Mouse (Mus musculus): ENCODE measurements at regions not wholly inside any gene's neighbourhood (a gene's known extent, or its start where the extent isn't known, plus 50 kb on each side); places are given as distances from the start of the nearest gene placed in this dataset.

DNA sequence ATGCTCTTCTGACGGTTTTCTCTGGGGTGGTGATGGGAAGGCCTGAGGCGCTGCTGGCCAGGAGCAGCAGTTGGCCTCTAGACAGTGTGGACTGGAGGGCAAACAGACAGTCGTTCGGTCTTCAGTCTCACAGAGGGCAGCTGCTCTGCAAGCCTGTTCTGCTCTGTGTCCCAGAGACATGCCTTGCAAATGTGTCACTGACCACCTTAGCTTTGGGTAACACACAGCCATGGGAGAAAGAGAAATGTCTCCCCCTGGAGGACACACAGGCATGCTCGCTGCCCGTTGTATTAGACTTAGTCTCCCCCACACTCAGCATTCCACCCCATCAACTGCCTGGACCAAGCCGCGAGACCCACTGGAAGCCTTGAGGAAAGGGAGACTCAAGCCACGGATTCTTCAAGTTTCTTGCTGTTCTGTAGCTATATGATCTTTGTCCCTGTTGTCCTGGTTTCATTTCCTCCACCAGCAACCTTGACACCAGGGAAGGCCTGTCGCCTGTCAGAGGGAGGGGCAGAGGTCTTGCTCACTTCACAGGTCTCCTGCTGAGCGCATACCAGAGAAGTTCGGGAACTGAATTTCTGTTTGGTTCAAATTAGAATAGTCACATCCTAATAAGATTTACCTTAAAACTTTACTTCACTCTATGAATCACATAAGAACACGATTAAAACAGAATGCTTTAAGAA is 310.8 kb downstream of the Setd4 start:
- no peak for TF ChIP-seq E2F4 (IDR thresholded peaks at IDR 0.05; ENCODE audit: insufficient read depth)
- peak; percentile 61 for TF ChIP-seq TCF3 (IDR thresholded peaks at IDR 0.05; ENCODE audit: insufficient read length, low read depth)
- TF ChIP-seq TCF12 (IDR thresholded peaks at IDR 0.05; ENCODE audit: insufficient read depth, poor library complexity, severe bottlenecking): peak; percentile 63
- peak; percentile 87 to 97 (median 87) for TF ChIP-seq MYOG (IDR thresholded peaks at IDR 0.05; ENCODE audit: control insufficient read depth in 1 of 3, insufficient read depth in 1 of 3, insufficient read length in 2 of 3, low read depth in 2 of 3)
- TF ChIP-seq MYOD1 (IDR thresholded peaks at IDR 0.05; ENCODE audit: control insufficient read depth in 1 of 3, insufficient read length in 2 of 3, low read depth in 2 of 3): peak; percentile 60 to 95 (median 94)
- no peak for TF ChIP-seq CEBPB (IDR thresholded peaks at IDR 0.05; ENCODE audit: insufficient read depth, poor library complexity, severe bottlenecking)
- TF ChIP-seq POLR2AphosphoS2 (IDR thresholded peaks at IDR 0.05; ENCODE audit: insufficient read length, low read depth): no peak
- peak; percentile 17 for TF ChIP-seq POLR2A (IDR thresholded peaks at IDR 0.05; ENCODE audit: insufficient read length, low read depth)
- Histone ChIP-seq H3K4me2 (ENCODE audit: low read depth) (peak overlapping the region; percentile 51), H3ac (ENCODE audit: control insufficient read depth, insufficient read length) (no peak overlapping the region), H3K27me3 (ENCODE audit: control insufficient read depth, insufficient read depth, insufficient read length) (no peaks in the 10 kb centered on the region), H3K36me3 (ENCODE audit: control insufficient read depth, insufficient read depth) (no peaks in the 10 kb centered on the region), H3K4me3 (no peak overlapping the region), H3K79me2 (ENCODE audit: control insufficient read depth, insufficient read depth) (no peaks in the 10 kb centered on the region)

GRCm38 (mm10) chr16:93292181-93292834 is 311.6 kb downstream of the Setd4 start:
- no peaks in the 10 kb centered on the region for H3K79me2 ChIP-seq (ENCODE audit: control insufficient read depth, insufficient read depth)
- H3K4me3 ChIP-seq: no peak overlapping the region
- peak overlapping the region; percentile 16 for H3K4me2 ChIP-seq (ENCODE audit: low read depth)
- no peak for TF ChIP-seq POLR2A (IDR thresholded peaks at IDR 0.05; ENCODE audit: insufficient read length, low read depth)
- peak in 1 of 3 experiments; percentile 25 for TF ChIP-seq MYOD1 (IDR thresholded peaks at IDR 0.05; ENCODE audit: control insufficient read depth in 1 of 3, insufficient read length in 2 of 3, low read depth in 2 of 3)
- H3ac ChIP-seq (ENCODE audit: control insufficient read depth, insufficient read length): no peak overlapping the region
- H3K27me3 ChIP-seq (ENCODE audit: control insufficient read depth, insufficient read depth, insufficient read length): no peaks in the 10 kb centered on the region
- H3K36me3 ChIP-seq (ENCODE audit: control insufficient read depth, insufficient read depth): no peaks in the 10 kb centered on the region

- Histone ChIP-seq H3K4me3 (no peak overlapping the region), H3K4me2 (ENCODE audit: low read depth) (no peak overlapping the region), H3K36me3 (ENCODE audit: control insufficient read depth, insufficient read depth) (no peaks in the 10 kb centered on the region), H3ac (ENCODE audit: control insufficient read depth, insufficient read length) (no peak overlapping the region), H3K79me2 (ENCODE audit: control insufficient read depth, insufficient read depth) (no peaks in the 10 kb centered on the region), H3K27me3 (ENCODE audit: control insufficient read depth, insufficient read depth, insufficient read length) (no peaks in the 10 kb centered on the region)
- no peak for TF ChIP-seq CEBPB (IDR thresholded peaks at IDR 0.05; ENCODE audit: insufficient read depth, poor library complexity, severe bottlenecking)
- TF ChIP-seq POLR2A (IDR thresholded peaks at IDR 0.05; ENCODE audit: insufficient read length, low read depth): no peak
- TF ChIP-seq REST (IDR thresholded peaks at IDR 0.05; ENCODE audit: insufficient read depth, insufficient read length): no peak
- TF ChIP-seq MYOG (IDR thresholded peaks at IDR 0.05; ENCODE audit: control insufficient read depth in 1 of 3, insufficient read depth in 1 of 3, insufficient read length in 2 of 3, low read depth in 2 of 3): no peak
- no peak for TF ChIP-seq E2F4 (IDR thresholded peaks at IDR 0.05; ENCODE audit: insufficient read depth)
- no peak for TF ChIP-seq MYOD1 (IDR thresholded peaks at IDR 0.05; ENCODE audit: control insufficient read depth in 1 of 3, insufficient read length in 2 of 3, low read depth in 2 of 3)
- no peak for TF ChIP-seq TCF3 (IDR thresholded peaks at IDR 0.05; ENCODE audit: insufficient read length, low read depth)
- TF ChIP-seq POLR2AphosphoS2 (IDR thresholded peaks at IDR 0.05; ENCODE audit: insufficient read length, low read depth): no peak
- no peak for TF ChIP-seq USF1 (IDR thresholded peaks at IDR 0.05; ENCODE audit: low read depth)
- TF ChIP-seq TCF12 (IDR thresholded peaks at IDR 0.05; ENCODE audit: insufficient read depth, poor library complexity, severe bottlenecking): no peak
- TF ChIP-seq SRF (IDR thresholded peaks at IDR 0.05; ENCODE audit: control insufficient read depth, insufficient read length, low read depth): no peak
- TF ChIP-seq MAX (IDR thresholded peaks at IDR 0.05; ENCODE audit: low read depth): no peak
Observed at GRCm38 (mm10) chr16:93288036-93288435, 315.8 kb downstream of the Setd4 start.

- H3K27me3 ChIP-seq (ENCODE audit: control insufficient read depth, insufficient read depth, insufficient read length): no peaks in the 10 kb centered on the region
- no peaks in the 10 kb centered on the region for H3K79me2 ChIP-seq (ENCODE audit: control insufficient read depth, insufficient read depth)
- no peak overlapping the region for H3ac ChIP-seq (ENCODE audit: control insufficient read depth, insufficient read length)
- H3K36me3 ChIP-seq (ENCODE audit: control insufficient read depth, insufficient read depth): no peaks in the 10 kb centered on the region
- no peak overlapping the region for H3K4me3 ChIP-seq
- no peak overlapping the region for H3K4me2 ChIP-seq (ENCODE audit: low read depth)
- TF ChIP-seq TCF3 (IDR thresholded peaks at IDR 0.05; ENCODE audit: insufficient read length, low read depth) (no peak), POLR2AphosphoS2 (IDR thresholded peaks at IDR 0.05; ENCODE audit: insufficient read length, low read depth) (no peak), USF1 (IDR thresholded peaks at IDR 0.05; ENCODE audit: low read depth) (no peak), MYOG (IDR thresholded peaks at IDR 0.05; ENCODE audit: control insufficient read depth in 1 of 3, insufficient read depth in 1 of 3, insufficient read length in 2 of 3, low read depth in 2 of 3) (no peak), E2F4 (IDR thresholded peaks at IDR 0.05; ENCODE audit: insufficient read depth) (no peak), REST (IDR thresholded peaks at IDR 0.05; ENCODE audit: insufficient read depth, insufficient read length) (no peak)
Observed at GRCm38 (mm10) chr16:93287520-93287919, 316.3 kb downstream of the Setd4 start.

GRCm38 (mm10) chr16:93286816-93287215 is 317.0 kb downstream of the Setd4 start:
- no peak for TF ChIP-seq POLR2A (IDR thresholded peaks at IDR 0.05; ENCODE audit: insufficient read length, low read depth)
- no peak for TF ChIP-seq MAX (IDR thresholded peaks at IDR 0.05; ENCODE audit: low read depth)
- no peak for TF ChIP-seq POLR2AphosphoS2 (IDR thresholded peaks at IDR 0.05; ENCODE audit: insufficient read length, low read depth)
- Histone ChIP-seq H3K4me2 (ENCODE audit: low read depth) (no peak overlapping the region), H3K4me3 (no peak overlapping the region), H3ac (ENCODE audit: control insufficient read depth, insufficient read length) (no peak overlapping the region), H3K36me3 (ENCODE audit: control insufficient read depth, insufficient read depth) (no peaks in the 10 kb centered on the region), H3K27me3 (ENCODE audit: control insufficient read depth, insufficient read depth, insufficient read length) (no peaks in the 10 kb centered on the region), H3K79me2 (ENCODE audit: control insufficient read depth, insufficient read depth) (no peaks in the 10 kb centered on the region)
